ENCODE assay signal across 8 mouse cellular contexts in the genomic region with DNA sequence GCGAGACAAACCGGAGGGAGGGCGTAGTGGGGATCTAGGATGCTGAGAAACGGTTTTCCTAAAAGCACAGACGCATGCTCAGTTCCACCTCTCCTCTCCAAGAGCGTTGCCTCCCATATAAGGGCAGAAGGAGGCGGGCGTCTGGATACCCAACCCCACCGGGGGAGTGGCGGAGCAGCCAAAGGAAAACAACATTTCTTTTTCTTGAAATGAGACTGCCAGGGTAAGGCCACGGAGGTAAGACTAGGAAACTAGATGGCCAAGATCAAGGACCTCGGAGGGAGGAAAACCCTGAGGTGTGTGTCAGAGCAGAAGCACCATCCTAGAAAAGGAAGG. TPM values are rescaled to one million over a fixed set of nuclear protein-coding genes. Genes with fewer than 3 reads are reported as not detected.
DNase-seq lines count a peak whose midpoint lies in the region; ATAC-seq and TF ChIP-seq lines count a peak whose summit lies in the region.

No protein-coding gene starts in this region.

- H3K4me2 ChIP-seq in forebrain, embryonic 16.5 days (ENCODE audit: low read length): peak overlapping the region; percentile 75
- peak overlapping the region; percentile 28; the same call in 1 of the 2 replicates for H3K4me2 ChIP-seq in liver, embryonic 14.5 days (ENCODE audit: low read depth)
- peak overlapping the region; percentile 98 for H3K4me2 ChIP-seq in neural tube, embryonic 12.5 days (replicated peaks)

- 0 out of 2 replicates have a peak, but pooled peaks cover 3% of the 10 kb centered on the region for H3K27me3 ChIP-seq in ES-Bruce4 (ENCODE audit: control insufficient read depth, insufficient read depth, low read length, poor library complexity, severe bottlenecking)
- H3K27me3 ChIP-seq in forebrain, embryonic 16.5 days (replicated peaks; ENCODE audit: control insufficient read depth, insufficient read depth, low read length): 0 out of 2 replicates have a peak, but pooled peaks cover 4% of the 10 kb centered on the region
- H3K27me3 ChIP-seq in liver, embryonic 14.5 days (ENCODE audit: control insufficient read depth, insufficient read depth, low read length): peaks cover 47% of the 10 kb centered on the region
- H3K27me3 ChIP-seq in neural tube, embryonic 12.5 days (replicated peaks): peaks cover 12% of the 10 kb centered on the region

- no peaks in the 10 kb centered on the region for H3K36me3 ChIP-seq in ES-Bruce4 (ENCODE audit: control insufficient read depth, insufficient read depth, low read length, poor library complexity, severe bottlenecking)
- no peaks in the 10 kb centered on the region for H3K36me3 ChIP-seq in forebrain, embryonic 16.5 days (ENCODE audit: control insufficient read depth, insufficient read depth)
- H3K36me3 ChIP-seq in liver, embryonic 14.5 days (replicated peaks; ENCODE audit: control insufficient read depth, insufficient read depth, low read depth): no peaks in the 10 kb centered on the region
- peaks cover 12% of the 10 kb centered on the region for H3K36me3 ChIP-seq in neural tube, embryonic 12.5 days

- ATAC-seq in forebrain, embryonic 16.5 days: peak; percentile 92
- ATAC-seq in liver, embryonic 14.5 days (ENCODE audit: insufficient read depth): no peak
- peak; percentile 43 for ATAC-seq in neural tube, embryonic 12.5 days (ENCODE audit: low FRiP score, low read depth)

- peak; percentile 81 for DNase-seq in cerebellum, adult 11 months
- peak; percentile 70 to 76 for DNase-seq in heart, postnatal 14 days
- DNase-seq in kidney, postnatal 4 days: peak; percentile 75 to 81
- DNase-seq in liver, embryonic 14.5 days (ENCODE audit: low read depth in 3 of 3, low spot score in 3 of 3): no peak
- DNase-seq in thymus, postnatal 14 days: peak; percentile 52

- TF ChIP-seq POLR2A in ES-Bruce4 (IDR thresholded peaks at IDR 0.05; ENCODE audit: insufficient read depth, low read length): no peak

- under 1% methylated on average over 12 of the region's 12 CpGs for WGBS in forebrain, embryonic 16.5 days
- 3% methylated on average over 12 of the region's 12 CpGs for WGBS in liver, embryonic 14.5 days (ENCODE audit: insufficient replicate concordance)
- under 1% methylated on average over 12 of the region's 12 CpGs for WGBS in neural tube, embryonic 12.5 days

- no peaks in the 10 kb centered on the region for H3K9me3 ChIP-seq in ES-Bruce4 (replicated peaks; ENCODE audit: control insufficient read depth, insufficient read depth, low read length, poor library complexity, severe bottlenecking)
- H3K9me3 ChIP-seq in forebrain, embryonic 16.5 days (ENCODE audit: control insufficient read depth, low read length): no peaks in the 10 kb centered on the region
- no peaks in the 10 kb centered on the region for H3K9me3 ChIP-seq in liver, embryonic 14.5 days (ENCODE audit: control insufficient read depth, low read length)
- H3K9me3 ChIP-seq in neural tube, embryonic 12.5 days: no peaks in the 10 kb centered on the region

- no peak overlapping the region for H3K9ac ChIP-seq in ES-Bruce4 (ENCODE audit: low read depth, poor library complexity, severe bottlenecking)
- H3K9ac ChIP-seq in forebrain, embryonic 16.5 days (replicated peaks; ENCODE audit: low read depth, low read length): peak overlapping the region; percentile 65
- no peak overlapping the region for H3K9ac ChIP-seq in liver, embryonic 14.5 days (replicated peaks)
- peak overlapping the region; percentile 42; the same call in 1 of the 2 replicates for H3K9ac ChIP-seq in neural tube, embryonic 12.5 days

- H3K4me1 ChIP-seq in ES-Bruce4 (ENCODE audit: control insufficient read depth, insufficient read depth, low read length): peaks cover 4% of the 10 kb centered on the region
- H3K4me1 ChIP-seq in forebrain, embryonic 16.5 days (replicated peaks; ENCODE audit: control insufficient read depth, insufficient read depth, low read length): peaks cover 22% of the 10 kb centered on the region
- H3K4me1 ChIP-seq in liver, embryonic 14.5 days (replicated peaks; ENCODE audit: control insufficient read depth in 2 of 2, insufficient read depth in 2 of 2, low read length in 1 of 2): peaks cover 0 to 8% of the 10 kb centered on the region in 2 experiments; a peak in 1 of 4 replicates
- H3K4me1 ChIP-seq in neural tube, embryonic 12.5 days: peaks cover 34% of the 10 kb centered on the region

- TF ChIP-seq CTCF in ES-Bruce4 (IDR thresholded peaks at IDR 0.05; ENCODE audit: low read depth, low read length): no peak
- no peak for TF ChIP-seq CTCF in liver, embryonic 14.5 days (IDR thresholded peaks at IDR 0.05; ENCODE audit: low read depth)

- no peak overlapping the region for H3K27ac ChIP-seq in ES-Bruce4 (ENCODE audit: insufficient read depth, low read length)
- peak overlapping the region; percentile 65 for H3K27ac ChIP-seq in forebrain, embryonic 16.5 days (ENCODE audit: low read length)
- no peak overlapping the region for H3K27ac ChIP-seq in liver, embryonic 14.5 days
- H3K27ac ChIP-seq in neural tube, embryonic 12.5 days: 0 out of 2 replicates have a peak overlapping the region, but pooled peaks have one; percentile 32

- intact Hi-C loops in heart, postnatal 14 days (cut with DNase I): no loop called here

- no peak for TF ChIP-seq EP300 in ES-Bruce4 (IDR thresholded peaks at IDR 0.05; ENCODE audit: insufficient read depth, low read depth, low read length)
- TF ChIP-seq EP300 in liver, embryonic 14.5 days (IDR thresholded peaks at IDR 0.05; ENCODE audit: low read depth): no peak

- H3K4me3 ChIP-seq in ES-Bruce4 (ENCODE audit: low read depth, low read length): peak overlapping the region; percentile 63
- peak overlapping the region; percentile 75 for H3K4me3 ChIP-seq in forebrain, embryonic 16.5 days (replicated peaks; ENCODE audit: low read length)
- peak overlapping the region in 1 of 2 experiments; percentile 0; a peak in 1 of 4 replicates for H3K4me3 ChIP-seq in liver, embryonic 14.5 days (ENCODE audit: insufficient read depth in 1 of 2, low read depth in 2 of 2, low read length in 2 of 2)
- peak overlapping the region; percentile 27; the same call in 1 of the 2 replicates for H3K4me3 ChIP-seq in neural tube, embryonic 12.5 days

RNA-seq across cellular contexts. Expression of gene Dlat, which starts 38.1 kb away (rescaled TPM):
- polyA plus RNA-seq in ES-Bruce4 (2011; ENCODE audit: insufficient read depth, insufficient read length, low read depth, missing spikeins): 68.3 and 68.4 TPM in 2 replicates
- polyA plus RNA-seq in forebrain, embryonic 16.5 days (2015; fragmentation: Nextera tagmentation; extraction: Ambion mirVana): 43.4 and 44.3 TPM in 2 replicates
- 100 to 1,000 TPM; 392 to 414 TPM for total RNA-seq in heart, postnatal 14 days (2021)
- 7.0 and 14.4 TPM in 2 replicates for polyA plus RNA-seq in liver, embryonic 14.5 days (2012; rRNA removed)
- 32.0 and 35.7 TPM in 2 replicates for polyA plus RNA-seq in liver, embryonic 14.5 days (2014; fragmentation: Nextera tagmentation; extraction: Ambion mirVana)
- polyA plus RNA-seq in neural tube, embryonic 12.5 days (2016; fragmentation: Nextera tagmentation; extraction: Ambion mirVana): 46.2 and 56.0 TPM in 2 replicates

RNA-seq across cellular contexts. Expression of gene Dixdc1, which starts 41.6 kb away (rescaled TPM):
- polyA plus RNA-seq in ES-Bruce4 (2011; ENCODE audit: insufficient read depth, insufficient read length, low read depth, missing spikeins): 10.1 and 11.1 TPM in 2 replicates
- 28.5 and 29.7 TPM in 2 replicates for polyA plus RNA-seq in forebrain, embryonic 16.5 days (2015; fragmentation: Nextera tagmentation; extraction: Ambion mirVana)
- 1 to 10 TPM; 4.0 to 6.2 TPM for total RNA-seq in heart, postnatal 14 days (2021)
- 0.56 and 0.57 TPM in 2 replicates for polyA plus RNA-seq in liver, embryonic 14.5 days (2012; rRNA removed)
- polyA plus RNA-seq in liver, embryonic 14.5 days (2014; fragmentation: Nextera tagmentation; extraction: Ambion mirVana): 0.84 and 1.2 TPM in 2 replicates
- 29.2 and 29.9 TPM in 2 replicates for polyA plus RNA-seq in neural tube, embryonic 12.5 days (2016; fragmentation: Nextera tagmentation; extraction: Ambion mirVana)

RNA-seq across cellular contexts. Expression of gene 2310030G06Rik, which starts 48.7 kb away (rescaled TPM):
- 23.7 and 31.2 TPM in 2 replicates for polyA plus RNA-seq in ES-Bruce4 (2011; ENCODE audit: insufficient read depth, insufficient read length, low read depth, missing spikeins)
- 1.5 and 1.7 TPM in 2 replicates for polyA plus RNA-seq in forebrain, embryonic 16.5 days (2015; fragmentation: Nextera tagmentation; extraction: Ambion mirVana)
- 1 to 10 TPM; 2.0 to 3.2 TPM for total RNA-seq in heart, postnatal 14 days (2021)
- 1.8 and 2.2 TPM in 2 replicates for polyA plus RNA-seq in liver, embryonic 14.5 days (2012; rRNA removed)
- 2.1 and 2.3 TPM in 2 replicates for polyA plus RNA-seq in liver, embryonic 14.5 days (2014; fragmentation: Nextera tagmentation; extraction: Ambion mirVana)
- 0.95 and 1.5 TPM in 2 replicates for polyA plus RNA-seq in neural tube, embryonic 12.5 days (2016; fragmentation: Nextera tagmentation; extraction: Ambion mirVana)

RNA-seq across cellular contexts. Expression of gene Cryab, which starts 53.5 kb away (rescaled TPM):
- 125 and 126 TPM in 2 replicates for polyA plus RNA-seq in ES-Bruce4 (2011; ENCODE audit: insufficient read depth, insufficient read length, low read depth, missing spikeins)
- polyA plus RNA-seq in forebrain, embryonic 16.5 days (2015; fragmentation: Nextera tagmentation; extraction: Ambion mirVana): 10.1 and 17.3 TPM in 2 replicates
- 1,000 to 10,000 TPM; 1,337 to 1,386 TPM for total RNA-seq in heart, postnatal 14 days (2021)
- 1.7 and 2.7 TPM in 2 replicates for polyA plus RNA-seq in liver, embryonic 14.5 days (2012; rRNA removed)
- polyA plus RNA-seq in liver, embryonic 14.5 days (2014; fragmentation: Nextera tagmentation; extraction: Ambion mirVana): 4.5 and 4.7 TPM in 2 replicates
- 12.8 and 17.5 TPM in 2 replicates for polyA plus RNA-seq in neural tube, embryonic 12.5 days (2016; fragmentation: Nextera tagmentation; extraction: Ambion mirVana)

RNA-seq across cellular contexts. Expression of gene Hspb2, which starts 54.5 kb away (rescaled TPM):
- 22.3 and 22.7 TPM in 2 replicates for polyA plus RNA-seq in ES-Bruce4 (2011; ENCODE audit: insufficient read depth, insufficient read length, low read depth, missing spikeins)
- polyA plus RNA-seq in forebrain, embryonic 16.5 days (2015; fragmentation: Nextera tagmentation; extraction: Ambion mirVana): 0.81 and 0.96 TPM in 2 replicates
- 100 to 1,000 TPM; 128 to 131 TPM for total RNA-seq in heart, postnatal 14 days (2021)
- polyA plus RNA-seq in liver, embryonic 14.5 days (2012; rRNA removed): 0.20 and 0.35 TPM in 2 replicates
- polyA plus RNA-seq in liver, embryonic 14.5 days (2014; fragmentation: Nextera tagmentation; extraction: Ambion mirVana): not detected in 2 replicates
- polyA plus RNA-seq in neural tube, embryonic 12.5 days (2016; fragmentation: Nextera tagmentation; extraction: Ambion mirVana): 4.9 and 7.2 TPM in 2 replicates

Comparison
In these comparisons a context has a peak if more than half of its experiments do, and no peak if none do; other contexts are left out.
1. H3K27ac ChIP-seq: peak in forebrain, embryonic 16.5 days (single experiment) and neural tube, embryonic 12.5 days (single experiment); none in ES-Bruce4 (single experiment) and liver, embryonic 14.5 days (single experiment).
2. H3K9ac ChIP-seq: peak in forebrain, embryonic 16.5 days (single experiment) and neural tube, embryonic 12.5 days (single experiment); none in ES-Bruce4 (single experiment) and liver, embryonic 14.5 days (single experiment).
3. DNase-seq: peak in cerebellum, adult 11 months (single experiment), heart, postnatal 14 days (2 of 2), kidney, postnatal 4 days (2 of 2) and thymus, postnatal 14 days (single experiment); none in liver, embryonic 14.5 days (0 of 3).
4. H3K4me2 ChIP-seq: peak in every context shown above with its lines; median percentile 98 in neural tube, embryonic 12.5 days; 75 in forebrain, embryonic 16.5 days; 28 in liver, embryonic 14.5 days.